Mouse (Mus musculus) limb, embryonic 13.5 days (tissue): ENCODE results near the gene Rab3a. TPM values are rescaled to one million over a fixed set of nuclear protein-coding genes. Genes with fewer than 3 reads are reported as not detected.

ENCODE experiments used
- ATAC-seq: fragments of 200-750 bp; cut with Nextera tagmentation; 2 replicates; pipeline ENCODE4 v1.8.0; 2017; ENCODE audit warnings: low read depth, moderate number of reproducible peaks, moderate TSS enrichment; ENCODE audit not compliant: low FRiP score
- H3K27ac ChIP-seq: fragments of 300-500 bp; sonication (generic); 2 replicates; pipeline ENCODE4 v1.5.1; 2015; ENCODE audit warnings: inconsistent platforms, mild to moderate bottlenecking, moderate library complexity
- H3K27me3 ChIP-seq: fragments of 300-500 bp; sonication (generic); 2 replicates; pipeline ENCODE4 v1.6.1; 2015; ENCODE audit warnings: mild to moderate bottlenecking, inconsistent platforms
- H3K36me3 ChIP-seq: fragments of 300-500 bp; sonication (generic); 2 replicates; pipeline ENCODE4 v1.6.1; 2015; ENCODE audit warnings: inconsistent platforms, mild to moderate bottlenecking, moderate library complexity
- H3K4me1 ChIP-seq: fragments of 300-500 bp; sonication (generic); 2 replicates; pipeline ENCODE4 v1.6.1; 2015; ENCODE audit warnings: inconsistent platforms
- H3K4me2 ChIP-seq: fragments of 300-500 bp; sonication (generic); replicated peaks from 2 replicates; pipeline ENCODE4 v1.6.1; 2015; ENCODE audit warnings: inconsistent platforms, mild to moderate bottlenecking, moderate library complexity
- H3K4me3 ChIP-seq: fragments of 300-500 bp; sonication (generic); 2 replicates; pipeline ENCODE4 v1.5.1; 2015; ENCODE audit warnings: moderate library complexity, mild to moderate bottlenecking, inconsistent platforms
- H3K9ac ChIP-seq: fragments of 300-500 bp; sonication (generic); 2 replicates; pipeline ENCODE4 v1.6.1; 2015; ENCODE audit warnings: mild to moderate bottlenecking, inconsistent platforms
- H3K9me3 ChIP-seq: fragments of 300-500 bp; sonication (generic); 2 replicates; pipeline ENCODE4 v1.6.1; 2016; ENCODE audit warnings: inconsistent platforms
- WGBS: fragments of 180-500 bp; shearing (Covaris S2); methylation state at CpG from one replicate; pipeline ENCODE4 v1.1.7; 2015; 5-methylcytosine and 5-hydroxymethylcytosine counted together
- polyA plus RNA-seq: library from polyadenylated mRNA; unstranded; fragments of >200 nt; fragmentation: Nextera tagmentation; extraction: Ambion mirVana; gene quantifications from 2 replicates; pipeline ENCODE4 v1.2.1, GENCODE M21; 2015

Rab3a gene
- polyA plus RNA-seq, 1 experiment from 2014 or later, result 19.6 TPM

GRCm38 (mm10) chr8:70771217-70771616 is 16.7 kb downstream of the Rab3a start:
- H3K9me3 ChIP-seq, result no peaks in the 10 kb centered on the region
- H3K27ac ChIP-seq, result no peak overlapping the region
- 86% methylated on average over 7 of the region's 7 CpGs for WGBS
- ATAC-seq, result no peak
- no peak overlapping the region for H3K9ac ChIP-seq
- H3K36me3 ChIP-seq, result peaks cover 75% of the 10 kb centered on the region
- no peaks in the 10 kb centered on the region for H3K27me3 ChIP-seq
- no peak overlapping the region for H3K4me3 ChIP-seq
- peaks cover 44% of the 10 kb centered on the region for H3K4me1 ChIP-seq
- H3K4me2 ChIP-seq, result no peak overlapping the region

GRCm38 (mm10) chr8:70772075-70772474 is 17.6 kb downstream of the Rab3a start:
- no peak for ATAC-seq
- 92% methylated on average over 13 of the region's 13 CpGs for WGBS
- Histone ChIP-seq H3K27me3 (no peaks in the 10 kb centered on the region), H3K4me2 (no peak overlapping the region), H3K4me3 (no peak overlapping the region), H3K4me1 (peaks cover 37% of the 10 kb centered on the region), H3K27ac (no peak overlapping the region), H3K36me3 (peaks cover 75% of the 10 kb centered on the region), H3K9me3 (no peaks in the 10 kb centered on the region), H3K9ac (no peak overlapping the region)

- H3K27me3 ChIP-seq, result no peaks in the 10 kb centered on the region
- peak overlapping the region; percentile 93; the same call in 1 of the 2 replicates for H3K4me2 ChIP-seq
- H3K9me3 ChIP-seq, result no peaks in the 10 kb centered on the region
- H3K4me1 ChIP-seq, result peaks cover 41% of the 10 kb centered on the region
- 87% methylated on average over 9 of the region's 9 CpGs for WGBS
- H3K36me3 ChIP-seq, result peaks cover 70% of the 10 kb centered on the region
- no peak overlapping the region for H3K4me3 ChIP-seq
- H3K9ac ChIP-seq, result no peak overlapping the region
- peak overlapping the region; percentile 79; the same call in 1 of the 2 replicates for H3K27ac ChIP-seq
- no peak for ATAC-seq
These were observed 18.4 kb downstream of the Rab3a start for GRCm38 (mm10) chr8:70772890-70773289.

- no peaks in the 10 kb centered on the region for H3K27me3 ChIP-seq
- H3K4me1 ChIP-seq, result peaks cover 46% of the 10 kb centered on the region
- peak overlapping the region; percentile 79; the same call in 1 of the 2 replicates for H3K27ac ChIP-seq
- peak overlapping the region; percentile 93 for H3K4me2 ChIP-seq
- H3K9ac ChIP-seq, result peak overlapping the region; percentile 98
- peaks cover 70% of the 10 kb centered on the region for H3K36me3 ChIP-seq
- peak overlapping the region; percentile 8; the same call in 1 of the 2 replicates for H3K4me3 ChIP-seq
- WGBS, result 69% methylated on average over 5 of the region's 5 CpGs
- H3K9me3 ChIP-seq, result no peaks in the 10 kb centered on the region
- ATAC-seq, result no peak
These were observed 18.9 kb downstream of the Rab3a start for GRCm38 (mm10) chr8:70773410-70773809.

GRCm38 (mm10) chr8:70773833-70774232 is 19.4 kb downstream of the Rab3a start:
- peaks cover 49% of the 10 kb centered on the region for H3K4me1 ChIP-seq
- WGBS, result 55% methylated on average over 9 of the region's 9 CpGs
- peak overlapping the region; percentile 98 for H3K9ac ChIP-seq
- no peaks in the 10 kb centered on the region for H3K9me3 ChIP-seq
- H3K27ac ChIP-seq, result peak overlapping the region; percentile 79; the same call in 1 of the 2 replicates
- peak overlapping the region; percentile 8; the same call in 1 of the 2 replicates for H3K4me3 ChIP-seq
- peak overlapping the region; percentile 93 for H3K4me2 ChIP-seq
- H3K27me3 ChIP-seq, result no peaks in the 10 kb centered on the region
- peaks cover 70% of the 10 kb centered on the region for H3K36me3 ChIP-seq
- ATAC-seq, result no peak

DNA sequence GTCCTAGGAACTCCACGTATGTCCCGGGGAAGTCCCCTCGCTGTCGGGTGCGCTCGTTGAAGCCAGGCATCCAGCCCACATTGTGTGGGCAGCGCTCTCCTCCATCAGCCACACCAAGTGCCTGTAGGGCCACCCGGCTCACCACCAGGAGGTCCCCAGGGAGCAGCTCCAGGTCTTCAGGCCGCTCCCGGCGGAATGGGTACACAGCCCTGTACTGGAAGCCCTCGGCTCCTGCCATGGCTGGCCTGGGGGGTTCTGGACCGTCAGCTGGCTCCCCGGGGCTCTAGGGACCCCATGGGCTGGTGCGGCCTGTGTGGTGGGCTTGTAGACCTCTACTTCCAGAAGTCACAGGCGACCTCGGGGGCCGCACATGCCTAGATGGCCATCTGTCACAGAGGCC is 20.3 kb downstream of the Rab3a start:
- ATAC-seq, result no peak
- H3K4me1 ChIP-seq, result peaks cover 49% of the 10 kb centered on the region
- H3K4me2 ChIP-seq, result peak overlapping the region; percentile 93
- H3K27me3 ChIP-seq, result no peaks in the 10 kb centered on the region
- H3K4me3 ChIP-seq, result peak overlapping the region; percentile 87
- 0 out of 2 replicates have a peak overlapping the region, but pooled peaks have one; percentile 24 for H3K27ac ChIP-seq
- WGBS, result 95% methylated on average over 18 of the region's 18 CpGs
- H3K36me3 ChIP-seq, result peaks cover 71% of the 10 kb centered on the region
- no peaks in the 10 kb centered on the region for H3K9me3 ChIP-seq
- peak overlapping the region; percentile 98 for H3K9ac ChIP-seq

DNA sequence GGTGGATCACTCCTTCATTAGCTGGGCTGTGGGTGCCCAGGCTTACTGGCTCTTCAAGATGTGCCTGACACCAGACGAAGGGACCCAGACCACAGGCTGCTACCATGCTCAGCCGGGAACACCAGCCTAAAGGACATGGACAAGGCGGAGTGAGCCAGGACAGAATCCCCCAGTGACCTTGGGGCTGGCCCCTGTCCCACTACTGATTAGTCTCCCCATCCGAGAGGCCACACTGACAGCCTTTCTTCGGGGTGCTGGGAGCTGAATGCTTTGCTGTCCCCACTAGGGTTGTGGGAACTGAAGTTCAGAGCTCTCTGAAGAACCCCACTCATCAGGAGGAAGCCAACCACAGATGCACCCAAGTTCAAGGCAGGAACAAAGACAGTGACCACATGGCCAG is 20.7 kb downstream of the Rab3a start:
- Histone ChIP-seq H3K9me3 (no peaks in the 10 kb centered on the region), H3K27me3 (no peaks in the 10 kb centered on the region), H3K4me2 (peak overlapping the region; percentile 93), H3K27ac (no peak overlapping the region), H3K4me3 (peak overlapping the region; percentile 87), H3K4me1 (peaks cover 49% of the 10 kb centered on the region), H3K36me3 (peaks cover 71% of the 10 kb centered on the region), H3K9ac (peak overlapping the region; percentile 98)
- WGBS, result 93% methylated on average over 5 of the region's 5 CpGs
- ATAC-seq, result no peak

DNA sequence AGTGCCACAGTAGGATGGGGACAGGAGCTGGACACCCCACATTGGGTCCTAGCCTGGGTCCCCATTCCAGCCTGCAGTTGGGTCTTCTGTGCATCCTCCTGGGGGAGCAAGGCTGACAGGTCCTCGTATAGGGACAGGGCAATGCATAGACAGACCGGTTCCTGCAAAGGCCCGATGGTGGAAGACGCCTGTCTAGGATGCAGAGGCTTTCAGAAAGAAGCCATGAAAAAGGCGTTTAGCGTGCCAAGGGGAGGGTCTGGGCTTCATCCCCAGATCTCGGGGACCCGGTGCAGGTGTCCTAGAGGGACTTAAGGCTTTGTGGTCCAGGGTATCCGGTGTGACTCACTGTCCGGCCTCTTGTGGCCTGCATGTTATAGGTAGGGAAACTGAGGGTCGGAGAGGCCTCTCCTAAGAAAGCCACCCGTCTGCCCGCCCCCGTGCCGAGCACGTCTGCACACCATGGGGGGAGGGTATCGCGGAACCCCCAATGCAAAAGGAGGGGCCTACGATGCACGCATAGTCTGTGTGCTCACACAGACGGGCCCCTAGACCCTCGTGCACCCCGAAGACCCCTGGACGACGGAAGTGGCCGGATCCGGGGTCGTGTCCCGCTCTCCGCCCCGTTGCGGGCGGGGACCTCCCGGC is 21.5 kb downstream of the Rab3a start:
- H3K27me3 ChIP-seq, result no peaks in the 10 kb centered on the region
- H3K4me3 ChIP-seq, result peak overlapping the region; percentile 87
- peak overlapping the region; percentile 98 for H3K9ac ChIP-seq
- 2% methylated on average over 34 of the region's 34 CpGs for WGBS
- no peaks in the 10 kb centered on the region for H3K9me3 ChIP-seq
- no peak; the same call in 1 of the 2 replicates for ATAC-seq
- peaks cover 71% of the 10 kb centered on the region for H3K36me3 ChIP-seq
- peak overlapping the region; percentile 93 for H3K4me2 ChIP-seq
- peak overlapping the region; percentile 67; the same call in 1 of the 2 replicates for H3K27ac ChIP-seq
- H3K4me1 ChIP-seq, result peaks cover 49% of the 10 kb centered on the region

DNA sequence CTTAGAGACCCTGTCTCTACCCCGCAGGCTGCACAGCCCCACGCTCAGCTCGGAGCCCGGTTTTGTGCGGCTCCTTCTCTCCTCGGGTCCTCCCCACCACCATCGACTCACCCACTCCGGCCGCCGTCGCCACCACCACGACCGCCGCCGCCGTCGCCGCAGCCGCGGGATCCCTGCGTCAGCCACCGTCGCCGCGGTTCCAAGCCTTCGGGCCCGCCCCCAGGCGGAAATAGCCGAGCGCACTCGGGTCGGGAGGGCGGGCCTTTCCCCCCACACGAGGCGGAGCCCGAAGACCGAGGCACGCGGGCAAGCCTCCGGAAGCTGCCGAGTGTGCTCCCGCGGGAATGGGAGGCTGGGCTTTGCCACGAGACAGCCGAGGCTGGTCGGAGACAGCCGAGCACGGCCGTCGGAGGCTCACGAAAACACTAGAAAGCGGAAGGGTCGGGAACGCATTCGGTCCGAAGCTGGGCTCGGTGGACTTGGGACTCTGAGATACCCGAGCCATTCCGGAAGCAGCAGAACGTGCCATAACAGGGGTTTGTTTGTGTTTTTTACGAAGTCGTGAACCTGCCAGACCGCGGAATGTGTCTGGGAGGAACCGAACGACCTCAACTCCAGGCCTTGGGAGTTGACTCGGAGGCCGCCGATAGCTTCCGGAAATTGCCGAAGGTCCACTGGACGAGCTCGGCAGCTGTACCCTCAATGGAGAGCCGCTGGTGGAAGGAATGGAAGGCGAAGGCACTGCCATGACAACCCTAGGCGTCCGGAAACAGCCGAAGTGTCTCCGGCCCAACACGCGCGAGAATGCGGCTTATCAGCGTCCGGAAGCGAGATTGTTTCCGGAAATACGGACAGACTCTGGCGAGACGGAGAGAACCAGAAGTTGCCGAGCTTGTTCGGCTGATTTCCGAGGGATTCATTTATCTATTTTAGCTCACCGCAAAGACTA is 22.3 kb downstream of the Rab3a start, which contains the start of gene Pik3r2:
TSS of gene Pik3r2 (minus strand) at position 218 of the 949 bp plus-strand sequence.
- peak; percentile 93 for ATAC-seq
- Histone ChIP-seq H3K4me1 (peaks cover 49% of the 10 kb centered on the region), H3K9ac (peak within 1 kb of the TSS; percentile 98), H3K27me3 (no peaks in the 10 kb centered on the region), H3K27ac (peak within 1 kb of the TSS; percentile 98), H3K4me2 (peak within 1 kb of the TSS; percentile 93), H3K36me3 (peaks cover 71% of the 10 kb centered on the region), H3K9me3 (no peaks in the 10 kb centered on the region), H3K4me3 (peak within 1 kb of the TSS; percentile 87)
- WGBS, result under 1% methylated on average over 93 of the region's 94 CpGs

GRCm38 (mm10) chr8:70780093-70780492 is 25.6 kb downstream of the Rab3a start:
- H3K27ac ChIP-seq, result no peak overlapping the region
- ATAC-seq, result no peak
- no peaks in the 10 kb centered on the region for H3K27me3 ChIP-seq
- no peaks in the 10 kb centered on the region for H3K9me3 ChIP-seq
- 76% methylated on average over 11 of the region's 11 CpGs for WGBS
- H3K9ac ChIP-seq, result no peak overlapping the region
- H3K36me3 ChIP-seq, result peaks cover 72% of the 10 kb centered on the region
- H3K4me2 ChIP-seq, result no peak overlapping the region
- H3K4me1 ChIP-seq, result peaks cover 22% of the 10 kb centered on the region
- no peak overlapping the region for H3K4me3 ChIP-seq

GRCm38 (mm10) chr8:70786291-70787050 is 32.0 kb downstream of the Rab3a start:
- Histone ChIP-seq H3K27ac (no peak overlapping the region), H3K4me2 (no peak overlapping the region), H3K36me3 (peaks cover 79% of the 10 kb centered on the region), H3K4me1 (peaks cover 22% of the 10 kb centered on the region), H3K27me3 (no peaks in the 10 kb centered on the region), H3K9me3 (no peaks in the 10 kb centered on the region), H3K9ac (0 out of 2 replicates have a peak overlapping the region, but pooled peaks have one; percentile 13), H3K4me3 (no peak overlapping the region)
- no peak for ATAC-seq
- 88% methylated on average over 25 of the region's 25 CpGs for WGBS
